Mouse (Mus musculus) liver, postnatal 0 days (tissue): ENCODE results near the gene Ptcd1.

Experiments
- CTCF ChIP-seq: sonication (generic); IDR thresholded peaks from 2 replicates; pipeline ENCODE4 v1.5.1; 2016; ENCODE audit warnings: antibody characterized with exemption, low read depth
- EP300 ChIP-seq: IDR thresholded peaks from 2 replicates; pipeline ENCODE4 v1.6.1; 2016; ENCODE audit warnings: antibody characterized with exemption, low read depth, mild to moderate bottlenecking

DNA sequence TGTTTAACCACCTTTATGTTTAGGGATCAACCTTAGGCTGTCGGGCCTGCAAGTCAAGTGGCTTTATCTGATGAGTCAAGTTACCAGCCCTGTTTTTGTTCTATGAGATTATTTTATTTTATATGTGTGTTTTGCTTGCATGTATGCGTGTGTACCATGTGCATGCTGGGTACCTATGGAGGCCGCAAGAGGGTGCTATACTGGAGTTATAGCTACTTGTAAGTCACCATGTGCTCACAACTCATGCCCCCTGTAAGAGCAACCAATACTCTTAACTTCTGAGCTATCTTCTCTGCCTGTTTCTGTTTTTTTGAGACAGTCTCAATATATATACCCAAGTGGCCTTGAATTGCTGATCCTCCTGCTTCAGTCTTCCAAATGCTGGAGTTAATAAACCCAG, 46.6 kb upstream of the Ptcd1 start:
- TF ChIP-seq EP300, result no peak
- TF ChIP-seq CTCF, result no peak
